Mouse (Mus musculus) adrenal gland, adult 10 weeks (tissue): ENCODE measurements around the gene Snx27. TPM values are rescaled to one million over a fixed set of nuclear protein-coding genes. Genes with fewer than 3 reads are reported as not detected.

Experiments used
- polyA plus RNA-seq: library from polyadenylated mRNA; stranded (reverse); fragments of 350-450 nt; fragmentation: Illumina TruSeq; extraction: RNeasy Lipid Tissue Mini Kit (QIAGEN cat#74804); gene quantifications from one replicate; pipeline ENCODE4 v1.2.3, GENCODE M21; 2014; ENCODE audit warnings: low read depth, low replicate concordance

Gene Snx27
- 71.6 TPM for polyA plus RNA-seq

DNA sequence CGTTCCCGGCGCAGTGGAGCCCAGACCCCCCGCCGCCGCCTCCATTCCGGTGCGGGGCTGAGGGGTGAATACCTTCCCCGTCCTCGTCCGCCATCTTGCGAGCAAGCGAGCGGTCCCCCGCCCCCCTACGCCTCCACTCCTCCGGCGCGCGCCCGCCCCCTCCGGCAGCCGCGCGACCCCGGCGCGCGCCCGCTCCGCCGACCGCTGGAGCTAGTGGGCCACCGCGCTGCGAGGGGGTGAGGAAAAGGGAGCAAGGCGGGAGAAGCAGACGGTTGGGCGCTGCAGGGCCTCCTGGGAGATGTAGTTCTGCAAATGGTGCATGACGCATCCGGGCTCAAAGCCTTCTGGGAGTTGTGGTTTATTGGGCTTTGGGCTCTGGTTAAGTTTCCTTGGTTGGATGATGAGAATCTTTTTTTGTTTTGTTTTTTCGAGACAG, at the start of gene Snx27:
Gene Snx27 (minus strand): TSS at position 261 of the 436 bp plus-strand sequence.

DNA sequence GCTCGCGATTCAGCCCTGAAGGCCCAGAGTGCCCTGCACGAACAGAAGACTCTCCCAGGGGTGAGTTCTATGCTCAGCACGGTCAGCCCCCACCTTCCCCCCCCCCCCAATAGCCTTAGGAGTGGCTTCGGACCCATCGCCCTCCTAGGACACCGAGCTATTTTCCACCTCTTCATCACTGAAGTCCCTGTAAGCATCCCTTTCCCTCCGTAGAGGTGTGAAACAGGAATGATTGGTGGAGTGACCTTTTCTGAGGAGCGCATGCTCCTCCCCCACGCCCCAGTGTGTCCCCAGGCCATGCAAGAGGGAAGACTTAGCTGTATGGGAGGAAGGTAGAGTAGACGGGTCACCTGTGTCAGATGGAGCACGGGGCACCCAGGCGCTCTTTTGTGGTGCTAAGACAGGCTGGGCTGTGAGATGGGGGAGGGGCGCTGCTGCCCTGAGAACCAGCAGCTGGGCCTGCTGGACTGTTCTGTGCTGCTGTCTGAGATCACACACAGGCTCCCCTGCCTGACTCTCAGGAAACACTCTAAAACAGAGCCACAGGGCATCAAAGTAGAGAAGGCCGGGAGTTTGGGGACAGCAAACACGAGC, 102.1 kb downstream of the Snx27 start, which contains the start of gene Riiad1:
Gene Riiad1 (minus strand): TSS at position 51 of the 594 bp plus-strand sequence.

DNA sequence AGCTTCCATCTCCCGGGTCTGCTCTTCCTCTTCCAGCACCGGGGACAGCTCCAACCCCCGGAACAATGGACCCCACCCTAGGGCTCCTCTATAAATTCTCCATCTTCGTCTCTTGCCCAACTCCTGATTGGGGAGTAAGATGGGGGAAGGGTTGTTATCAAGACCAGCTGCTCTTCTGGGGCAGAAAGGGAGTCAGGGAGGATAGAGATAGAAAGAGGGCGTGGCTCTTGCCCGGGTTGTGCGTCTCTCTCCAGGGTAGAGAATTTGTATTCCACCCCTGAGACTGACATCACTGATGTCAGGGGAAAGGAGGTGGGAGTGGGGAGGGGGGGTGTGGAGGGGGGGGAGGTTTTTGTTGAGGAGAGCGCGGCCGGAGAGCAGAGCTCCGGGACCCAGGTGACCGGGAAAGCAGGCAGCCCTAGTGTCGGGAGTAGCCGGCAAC, 104.5 kb downstream of the Snx27 start, which contains the start of gene Celf3:
Gene Celf3 (plus strand): TSS at position 315 of the 442 bp plus-strand sequence.

Other genes starting within 250 kb of the Snx27 start
- gene Them5, start 240.6 kb downstream of the Snx27 start, polyA plus RNA-seq, result not detected
- not detected for gene C2cd4d, start 220.3 kb downstream of the Snx27 start, polyA plus RNA-seq
- gene Rorc, start 209.9 kb downstream of the Snx27 start, polyA plus RNA-seq, result 11.3 TPM
- 0.35 TPM for gene Lingo4, start 184.2 kb downstream of the Snx27 start, polyA plus RNA-seq
- gene Tdrkh, start 169.4 kb downstream of the Snx27 start, polyA plus RNA-seq, result 20.9 TPM
- gene Mrpl9, start 139.4 kb downstream of the Snx27 start, polyA plus RNA-seq, result 56.4 TPM
- gene Oaz3, start 138.8 kb downstream of the Snx27 start, polyA plus RNA-seq, result not detected
- 2.1 TPM for gene Celf3, start 104.4 kb downstream of the Snx27 start, polyA plus RNA-seq
- 3.1 TPM for gene Riiad1, start 102.4 kb downstream of the Snx27 start, polyA plus RNA-seq
- not detected for gene Gm10972, start 60.4 kb upstream of the Snx27 start, polyA plus RNA-seq
- 6.3 TPM for gene Tuft1, start 76.2 kb upstream of the Snx27 start, polyA plus RNA-seq
- not detected for gene Selenbp2, start 110.8 kb upstream of the Snx27 start, polyA plus RNA-seq
- gene Cgn, start 203.8 kb upstream of the Snx27 start, polyA plus RNA-seq, result 0.12 TPM